Mouse (Mus musculus) heart, postnatal 36 days (tissue): Measurements from ENCODE around the gene Fam193a. TPM values are rescaled to one million over a fixed set of nuclear protein-coding genes. Genes with fewer than 3 reads are reported as not detected.

Experiments
- total RNA-seq, 2 experiments: library from RNA; stranded (reverse); gene quantifications; 2 replicates each; pipeline ENCODE4 v1.2.3; 2021

Gene Fam193a
- total RNA-seq, 2 experiments from 2014 or later, result 23.7 TPM

Other genes starting within 250 kb of the Fam193a start
- 1 to 10 TPM; 2.6 to 3.5 TPM for gene Poln, start 200.5 kb upstream of the Fam193a start, total RNA-seq
- 1 to 10 TPM; 3.4 to 4.1 TPM for gene Haus3, start 200.4 kb upstream of the Fam193a start, total RNA-seq
- gene Mxd4, start 182.2 kb upstream of the Fam193a start, total RNA-seq, result 10 to 100 TPM; 73.8 to 84.6 TPM
- gene Zfyve28, start 81.5 kb upstream of the Fam193a start, total RNA-seq, result under 1 TPM; 0.68 to 0.83 TPM
- not detected for gene Cfap99, start 81.3 kb upstream of the Fam193a start, total RNA-seq
- 10 to 100 TPM; 31.0 to 31.7 TPM for gene Rnf4, start 33.6 kb upstream of the Fam193a start, total RNA-seq
- gene Tnip2, start 144.1 kb downstream of the Fam193a start, total RNA-seq, result 1 to 10 TPM; 5.5 to 6.7 TPM
- 1 to 10 TPM; 3.8 to 5.5 TPM for gene Sh3bp2, start 155.9 kb downstream of the Fam193a start, total RNA-seq
- 100 to 1,000 TPM; 128 to 131 TPM for gene Add1, start 203.7 kb downstream of the Fam193a start, total RNA-seq